Mouse (Mus musculus) neural tube, embryonic 11.5 days (tissue): ENCODE measurements around the gene Ggn. TPM values are rescaled to one million over a fixed set of nuclear protein-coding genes. Genes with fewer than 3 reads are reported as not detected.

Source experiments
- ATAC-seq: fragments of 200-750 bp; cut with Nextera tagmentation; 2 replicates; pipeline ENCODE4 v1.8.0; 2017; ENCODE audit warnings: moderate number of reproducible peaks, mild to moderate bottlenecking, moderate TSS enrichment, moderate library complexity; ENCODE audit not compliant: insufficient read depth, low FRiP score, low TSS enrichment
- DNase-seq: peaks from one replicate; pipeline ENCODE4 v3.0.0-alpha.2; 2015; ENCODE audit warnings: low spot score
- H3K27ac ChIP-seq: fragments of 300-500 bp; sonication (generic); 2 replicates; pipeline ENCODE4 v1.5.1; 2014; ENCODE audit warnings: low read depth, mild to moderate bottlenecking, low read length
- H3K27me3 ChIP-seq: fragments of 300-500 bp; sonication (generic); 2 replicates; pipeline ENCODE4 v1.6.1; 2014; ENCODE audit warnings: mild to moderate bottlenecking, low read length, mixed read lengths; ENCODE audit not compliant: control insufficient read depth, insufficient read depth
- H3K36me3 ChIP-seq: fragments of 300-500 bp; sonication (generic); 2 replicates; pipeline ENCODE4 v1.6.1; 2014; ENCODE audit warnings: mild to moderate bottlenecking, low read length, moderate library complexity, mixed read lengths; ENCODE audit not compliant: control insufficient read depth, insufficient read depth
- H3K4me1 ChIP-seq: fragments of 300-500 bp; sonication (generic); 2 replicates; pipeline ENCODE4 v1.6.1; 2014; ENCODE audit warnings: low read length, mixed read lengths; ENCODE audit not compliant: control insufficient read depth, insufficient read depth
- H3K4me2 ChIP-seq: fragments of 300-500 bp; sonication (generic); 2 replicates; pipeline ENCODE4 v1.6.1; 2014; ENCODE audit warnings: low read depth, mild to moderate bottlenecking, moderate library complexity
- H3K4me3 ChIP-seq: fragments of 300-500 bp; sonication (generic); 2 replicates; pipeline ENCODE4 v1.5.1; 2014; ENCODE audit warnings: low read depth, low read length
- H3K9ac ChIP-seq: fragments of 300-500 bp; sonication (generic); 2 replicates; pipeline ENCODE4 v1.6.1; 2014; ENCODE audit warnings: mild to moderate bottlenecking, low read length
- H3K9me3 ChIP-seq: fragments of 300-500 bp; sonication (generic); 2 replicates; pipeline ENCODE4 v1.6.1; 2016; ENCODE audit warnings: low read length; ENCODE audit not compliant: control insufficient read depth
- WGBS: fragments of 180-500 bp; shearing (Covaris S2); extraction: QIAGEN DNeasy Blood & Tissue Kit; methylation state at CpG from one replicate; pipeline ENCODE4 v1.1.7; 2014; 5-methylcytosine and 5-hydroxymethylcytosine counted together
- polyA plus RNA-seq: library from polyadenylated mRNA; unstranded; fragments of >200 nt; fragmentation: Nextera tagmentation; extraction: Ambion mirVana; gene quantifications from 2 replicates; pipeline ENCODE4 v1.2.1, GENCODE M21; 2014

Gene Ggn
- 0.34 and 0.46 TPM in 2 replicates for polyA plus RNA-seq

- no peaks in the 10 kb centered on the region for H3K9me3 ChIP-seq
- ATAC-seq (peak; percentile 22), DNase-seq (peak; percentile 71)
- H3K36me3 ChIP-seq = peaks cover 15% of the 10 kb centered on the region
- peaks cover 39% of the 10 kb centered on the region for H3K27me3 ChIP-seq
- peak within 1 kb of the TSS; percentile 68 for H3K9ac ChIP-seq
- peak within 1 kb of the TSS; percentile 60 for H3K4me3 ChIP-seq
- peaks cover 16% of the 10 kb centered on the region for H3K4me1 ChIP-seq
- peak within 1 kb of the TSS; percentile 67 for H3K4me2 ChIP-seq
- H3K27ac ChIP-seq = peak within 1 kb of the TSS; percentile 74
- under 1% methylated on average over 30 of the region's 30 CpGs for WGBS
Observed at GRCm38 (mm10) chr7:29170066-29170754, at the start of gene Ggn, which contains the start of gene Spred3. Gene Ggn (plus strand): TSS chr7:29170210. Gene Spred3 (minus strand): TSS chr7:29170411.

GRCm38 (mm10) chr7:29122821-29123220, 47.2 kb upstream of the Ggn start:
- Histone ChIP-seq H3K27me3 (no peaks in the 10 kb centered on the region), H3K4me1 (peaks cover 3% of the 10 kb centered on the region; the same call in 1 of the 2 replicates), H3K4me3 (no peak overlapping the region), H3K36me3 (no peaks in the 10 kb centered on the region), H3K4me2 (no peak overlapping the region), H3K9me3 (no peaks in the 10 kb centered on the region), H3K27ac (no peak overlapping the region), H3K9ac (no peak overlapping the region)
- ATAC-seq (no peak), DNase-seq (no peak)
- 92% methylated on average over 9 of the region's 9 CpGs for WGBS

GRCm38 (mm10) chr7:29123531-29124358, 46.3 kb upstream of the Ggn start:
- Histone ChIP-seq H3K9me3 (no peaks in the 10 kb centered on the region), H3K9ac (no peak overlapping the region), H3K27ac (no peak overlapping the region), H3K36me3 (no peaks in the 10 kb centered on the region), H3K4me3 (no peak overlapping the region), H3K4me2 (no peak overlapping the region), H3K27me3 (no peaks in the 10 kb centered on the region), H3K4me1 (peaks cover 3% of the 10 kb centered on the region; the same call in 1 of the 2 replicates)
- ATAC-seq = no peak
- 44% methylated on average over 5 of the region's 5 CpGs for WGBS
- DNase-seq = no peak

GRCm38 (mm10) chr7:29124970-29125369, 45.0 kb upstream of the Ggn start, which contains the start of gene Ryr1:
Gene Ryr1 (minus strand): TSS chr7:29125179.
- no peaks in the 10 kb centered on the region for H3K27me3 ChIP-seq
- no peaks in the 10 kb centered on the region for H3K36me3 ChIP-seq
- no peak within 1 kb of the TSS for H3K27ac ChIP-seq
- peak within 1 kb of the TSS; percentile 37 for H3K9ac ChIP-seq
- peak within 1 kb of the TSS; percentile 68 for H3K4me2 ChIP-seq
- peaks cover 3% of the 10 kb centered on the region; the same call in 1 of the 2 replicates for H3K4me1 ChIP-seq
- ATAC-seq (peak; percentile 73; the same call in 1 of the 2 replicates), DNase-seq (peak; percentile 77)
- 0% methylated on average over 14 of the region's 16 CpGs for WGBS
- H3K9me3 ChIP-seq = no peaks in the 10 kb centered on the region
- H3K4me3 ChIP-seq = peak within 1 kb of the TSS; percentile 32

- H3K9me3 ChIP-seq = no peaks in the 10 kb centered on the region
- WGBS = 22% methylated on average over 7 of the region's 7 CpGs
- H3K4me3 ChIP-seq = no peak overlapping the region
- no peaks in the 10 kb centered on the region for H3K27me3 ChIP-seq
- ATAC-seq = no peak
- no peaks in the 10 kb centered on the region for H3K36me3 ChIP-seq
- DNase-seq = peak; percentile 63
- H3K9ac ChIP-seq = no peak overlapping the region
- H3K27ac ChIP-seq = no peak overlapping the region
- H3K4me1 ChIP-seq = peaks cover 3% of the 10 kb centered on the region; the same call in 1 of the 2 replicates
- H3K4me2 ChIP-seq = no peak overlapping the region
Observed at GRCm38 (mm10) chr7:29126173-29126915, 43.7 kb upstream of the Ggn start.

GRCm38 (mm10) chr7:29128725-29129124, 41.3 kb upstream of the Ggn start:
- DNase-seq (no peak), ATAC-seq (no peak)
- H3K4me1 ChIP-seq = peaks cover 2% of the 10 kb centered on the region; the same call in 1 of the 2 replicates
- H3K4me3 ChIP-seq = no peak overlapping the region
- WGBS = 45% methylated on average over 2 of the region's 2 CpGs
- no peak overlapping the region for H3K4me2 ChIP-seq
- no peaks in the 10 kb centered on the region for H3K36me3 ChIP-seq
- no peaks in the 10 kb centered on the region for H3K9me3 ChIP-seq
- H3K9ac ChIP-seq = no peak overlapping the region
- no peaks in the 10 kb centered on the region for H3K27me3 ChIP-seq
- no peak overlapping the region for H3K27ac ChIP-seq

- no peak for ATAC-seq
- under 1% methylated on average over 4 of the region's 4 CpGs for WGBS
- Histone ChIP-seq H3K36me3 (no peaks in the 10 kb centered on the region), H3K27me3 (peaks cover 6% of the 10 kb centered on the region; the same call in 1 of the 2 replicates), H3K4me1 (no peaks in the 10 kb centered on the region; the same call in 1 of the 2 replicates), H3K4me2 (peak overlapping the region; percentile 37), H3K9ac (no peak overlapping the region), H3K9me3 (no peaks in the 10 kb centered on the region), H3K27ac (no peak overlapping the region), H3K4me3 (no peak overlapping the region)
- DNase-seq = no peak
Observed at GRCm38 (mm10) chr7:29134230-29134629, 35.8 kb upstream of the Ggn start.

- DNase-seq = no peak
- H3K4me2 ChIP-seq = peak within 1 kb of the TSS; percentile 37
- 2% methylated on average over 11 of the region's 20 CpGs for WGBS
- H3K27me3 ChIP-seq = peaks cover 6% of the 10 kb centered on the region; the same call in 1 of the 2 replicates
- H3K9me3 ChIP-seq = no peaks in the 10 kb centered on the region
- no peak for ATAC-seq
- no peak within 1 kb of the TSS for H3K4me3 ChIP-seq
- H3K4me1 ChIP-seq = no peaks in the 10 kb centered on the region; the same call in 1 of the 2 replicates
- no peak within 1 kb of the TSS for H3K27ac ChIP-seq
- H3K36me3 ChIP-seq = no peaks in the 10 kb centered on the region
- H3K9ac ChIP-seq = peak within 1 kb of the TSS; percentile 26; the same call in 1 of the 2 replicates
Observed at GRCm38 (mm10) chr7:29134693-29135386, 35.2 kb upstream of the Ggn start, which contains the start of gene Rasgrp4. Gene Rasgrp4 (plus strand): TSS chr7:29134851.
